Comparison of ENCODE assay signal across 22 mouse cellular contexts in genomic region chr13:29903341-29903740, GRCm38 (mm10). TPM values are rescaled to one million over a fixed set of nuclear protein-coding genes. Genes with fewer than 3 reads are reported as not detected.
DNase-seq lines count a peak whose midpoint lies in the region; TF ChIP-seq lines count a peak whose summit lies in the region.
"Had no signal": no experiment of that assay in that cellular context is flagged by ENCODE, and none has a peak within 500 bp of the region (broad histone marks: within the 10 kb centered on the region; RNA-seq: fewer than 3 reads in every experiment).

No protein-coding gene starts in this region.

- no peak overlapping the region for H3K9ac ChIP-seq in heart, adult 2 months (ENCODE audit: low read depth, low read length)
- H3K9ac ChIP-seq: embryonic facial prominence, embryonic 12.5 days; heart, embryonic 15.5 days; hindbrain, embryonic 15.5 days had no signal

- no peak for TF ChIP-seq POLR2A in heart, adult 2 months (IDR thresholded peaks at IDR 0.05; ENCODE audit: insufficient read depth, low read depth, low read length)
- no peak for TF ChIP-seq POLR2A in cerebellum, adult 2 months (IDR thresholded peaks at IDR 0.05; ENCODE audit: borderline replicate concordance, insufficient read depth, low read length)

- H3K79me2 ChIP-seq in heart, adult 2 months (replicated peaks; ENCODE audit: control insufficient read depth, insufficient read depth, low read length): no peaks in the 10 kb centered on the region

- DNase-seq in heart, adult 11 months: peak; percentile 33
- DNase-seq in heart, adult 2 months: no peak
- DNase-seq in CD4-positive helper T cell, adult 2 months (ENCODE audit: low read depth, low spot score): peak; percentile 1
- peak; percentile 13 for DNase-seq in NIH3T3 (ENCODE audit: low read depth)
- peak; percentile 17 for DNase-seq in induced T-regulatory cell, adult 2 months (ENCODE audit: low read depth)
- DNase-seq in right cerebral cortex, postnatal 10 days (ENCODE audit: low spot score in 2 of 2): no peak
- no peak for DNase-seq in cerebellum, adult 2 months
- DNase-seq in left cerebral cortex, postnatal 36 days (ENCODE audit: low spot score in 2 of 2): no peak
- DNase-seq: adrenal gland, postnatal 10 days; B cell, adult 2 months; cerebellum, adult 11 months; cerebellum, adult 9-10 months; cerebellum, postnatal 25 days; gastrocnemius, adult 2 months; gastrocnemius, postnatal 36 days; heart, adult 18-20 months; heart, postnatal 14 days; kidney, adult 8-10 months had no signal

- no peaks in the 10 kb centered on the region for H3K27me3 ChIP-seq in heart, adult 2 months (ENCODE audit: control insufficient read depth, insufficient read depth, low read length)
- no peaks in the 10 kb centered on the region for H3K27me3 ChIP-seq in cerebellum, adult 2 months (ENCODE audit: control insufficient read depth, insufficient read depth, low read length)
- H3K27me3 ChIP-seq: embryonic facial prominence, embryonic 12.5 days; heart, embryonic 15.5 days; hindbrain, embryonic 15.5 days had no signal

- no peak overlapping the region for H3K27ac ChIP-seq in heart, adult 2 months
- H3K27ac ChIP-seq in cerebellum, adult 2 months (ENCODE audit: insufficient read depth, low read length): no peak overlapping the region
- H3K27ac ChIP-seq: embryonic facial prominence, embryonic 12.5 days; gastrocnemius, adult 2 months; heart, embryonic 15.5 days; hindbrain, embryonic 10.5 days; hindbrain, embryonic 15.5 days had no signal

- H3K36me3 ChIP-seq in heart, adult 2 months (ENCODE audit: control insufficient read depth, insufficient read depth, low read length): no peaks in the 10 kb centered on the region

- WGBS in heart, adult 2 months: 64% methylated on average over 1 of the region's 1 CpGs
- WGBS in cerebellum, adult 2 months: 100% methylated on average over 1 of the region's 1 CpGs

- intact Hi-C loops in heart, adult 2 months (cut with DNase I): no loop called here
- intact Hi-C loops in left cerebral cortex, postnatal 36 days (cut with DNase I): no loop called here

- H3K4me3 ChIP-seq in heart, adult 2 months: no peak overlapping the region
- H3K4me3 ChIP-seq in cerebellum, adult 2 months (replicated peaks; ENCODE audit: insufficient read depth, low read depth, low read length): no peak overlapping the region
- H3K4me3 ChIP-seq: embryonic facial prominence, embryonic 12.5 days; gastrocnemius, adult 2 months; heart, embryonic 15.5 days; hindbrain, embryonic 10.5 days; hindbrain, embryonic 15.5 days had no signal

- TF ChIP-seq CTCF in heart, adult 2 months (IDR thresholded peaks at IDR 0.05): no peak
- no peak for TF ChIP-seq CTCF in cerebellum, adult 2 months (IDR thresholded peaks at IDR 0.05; ENCODE audit: borderline replicate concordance, insufficient read depth, low read depth, low read length)

- TF ChIP-seq EP300 in heart, adult 2 months (IDR thresholded peaks at IDR 0.05; ENCODE audit: insufficient read depth, low read depth, low read length): no peak

- H3K4me1 ChIP-seq in heart, adult 2 months (ENCODE audit: control insufficient read depth, insufficient read depth, low read length): no peaks in the 10 kb centered on the region
- no peaks in the 10 kb centered on the region for H3K4me1 ChIP-seq in cerebellum, adult 2 months (ENCODE audit: control insufficient read depth, insufficient read depth, low read length)
- H3K4me1 ChIP-seq: embryonic facial prominence, embryonic 12.5 days; heart, embryonic 15.5 days; hindbrain, embryonic 10.5 days; hindbrain, embryonic 15.5 days had no signal

RNA-seq across cellular contexts. Expression of gene Cdkal1, which starts 47.9 kb away (rescaled TPM):
- total RNA-seq in heart, adult 2 months (2021): 10 to 100 TPM; 29.9 to 30.3 TPM
- polyA plus RNA-seq in heart, adult 2 months (2012; rRNA removed): 3.9 and 6.8 TPM in 2 replicates
- 10.3 and 11.1 TPM in 2 replicates for polyA plus RNA-seq in cerebellum, adult 2 months (2012; rRNA removed)
- 10 to 100 TPM; 20.7 to 22.7 TPM for total RNA-seq in left cerebral cortex, postnatal 36 days (2021)

Comparison
In these comparisons a context has a peak if more than half of its experiments do, and no peak if none do; other contexts are left out.
1. DNase-seq: peak in heart, adult 11 months (single experiment), CD4-positive helper T cell, adult 2 months (single experiment), NIH3T3 (single experiment) and induced T-regulatory cell, adult 2 months (single experiment); none in heart, adult 2 months (0 of 2), right cerebral cortex, postnatal 10 days (0 of 2), cerebellum, adult 2 months (0 of 2) and left cerebral cortex, postnatal 36 days (0 of 2).